Mouse (Mus musculus): ENCODE results near the gene Akap3. TPM values are rescaled to one million over a fixed set of nuclear protein-coding genes. Genes with fewer than 3 reads are reported as not detected.

Gene Akap3
- polyA plus RNA-seq, 1 experiment from 2014 or later: 0.09 TPM

DNA sequence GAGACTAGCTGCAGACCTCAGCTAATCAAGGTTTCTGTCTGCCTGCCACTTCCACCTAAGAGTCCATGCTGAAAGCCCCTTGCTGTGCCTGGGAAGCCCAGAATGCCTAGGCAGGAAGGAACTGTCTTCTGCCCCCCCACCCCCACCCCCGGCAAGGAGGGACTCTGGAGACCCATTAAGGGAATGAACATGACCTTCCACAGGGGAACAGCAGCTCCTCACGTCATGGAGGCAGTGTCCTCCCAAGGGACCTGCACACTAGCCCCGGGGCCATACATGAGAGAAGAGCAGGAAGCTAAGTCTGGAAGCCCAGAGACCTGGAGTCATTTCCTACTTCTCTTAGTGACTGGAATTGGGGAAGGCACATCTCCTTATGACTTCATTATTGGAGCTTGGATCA, 55.0 kb downstream of the Akap3 start:
- Histone ChIP-seq H3K9me3 (replicated peaks) (no peaks in the 10 kb centered on the region), H3K4me1 (no peaks in the 10 kb centered on the region), H3K9ac (replicated peaks) (no peak overlapping the region), H3K27ac (replicated peaks) (no peak overlapping the region), H3K27me3 (replicated peaks) (no peaks in the 10 kb centered on the region), H3K4me3 (replicated peaks) (no peak overlapping the region), H3K4me2 (no peak overlapping the region), H3K36me3 (no peaks in the 10 kb centered on the region)
- WGBS: 68% methylated on average over 3 of the region's 3 CpGs
- no peak for ATAC-seq (ENCODE audit: low FRiP score)

DNA sequence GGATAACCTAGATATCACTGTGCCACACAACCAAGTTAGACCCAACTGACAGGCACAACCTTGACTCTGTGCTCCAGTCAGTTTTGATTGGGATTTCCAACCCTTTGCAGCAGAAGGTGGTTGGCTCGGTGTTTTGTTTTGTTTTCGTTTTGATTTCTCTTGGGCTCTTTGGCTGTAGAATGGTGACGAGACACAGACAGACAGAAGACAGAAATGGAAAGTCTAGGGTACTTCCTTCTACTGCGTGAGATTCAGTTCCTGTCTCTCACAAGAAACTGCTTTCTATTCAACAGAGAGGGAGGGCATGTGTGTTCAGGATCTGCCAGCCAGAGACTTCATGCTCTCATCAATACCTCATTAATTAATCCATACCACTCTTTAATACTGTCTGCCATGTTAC, 57.8 kb downstream of the Akap3 start:
- Histone ChIP-seq H3K27ac (replicated peaks) (no peak overlapping the region), H3K4me2 (no peak overlapping the region), H3K9me3 (replicated peaks) (no peaks in the 10 kb centered on the region), H3K9ac (replicated peaks) (no peak overlapping the region), H3K4me3 (replicated peaks) (no peak overlapping the region), H3K27me3 (replicated peaks) (no peaks in the 10 kb centered on the region), H3K36me3 (no peaks in the 10 kb centered on the region), H3K4me1 (no peaks in the 10 kb centered on the region)
- ATAC-seq (ENCODE audit: low FRiP score): no peak
- WGBS: 86% methylated on average over 4 of the region's 4 CpGs

DNA sequence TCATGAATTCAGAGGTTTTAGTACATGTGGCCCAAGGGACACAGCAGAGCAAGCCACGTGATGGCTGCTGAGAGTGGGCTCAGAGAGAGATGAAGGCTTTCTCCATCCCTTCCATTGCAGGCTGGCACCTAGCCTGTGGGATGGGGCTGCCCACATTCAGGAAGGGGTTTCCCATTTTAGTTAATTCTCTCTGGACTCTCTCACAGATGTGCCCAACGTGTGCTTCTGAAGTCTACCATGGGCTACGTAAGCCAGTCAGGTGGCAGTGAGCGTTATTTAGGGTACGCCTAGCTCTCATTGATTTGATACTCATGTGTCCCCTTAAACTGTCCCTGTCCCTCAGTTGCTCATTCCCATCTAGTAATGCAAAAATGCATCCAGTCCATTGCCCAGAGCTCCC, 62.0 kb downstream of the Akap3 start:
- no peaks in the 10 kb centered on the region for H3K4me1 ChIP-seq
- no peak for ATAC-seq (ENCODE audit: low FRiP score)
- no peak overlapping the region for H3K4me3 ChIP-seq (replicated peaks)
- WGBS: 84% methylated on average over 5 of the region's 5 CpGs
- no peak overlapping the region for H3K9ac ChIP-seq (replicated peaks)
- H3K27ac ChIP-seq (replicated peaks): no peak overlapping the region
- H3K27me3 ChIP-seq (replicated peaks): no peaks in the 10 kb centered on the region
- no peaks in the 10 kb centered on the region for H3K36me3 ChIP-seq
- no peaks in the 10 kb centered on the region for H3K9me3 ChIP-seq (replicated peaks)
- no peak overlapping the region for H3K4me2 ChIP-seq

DNA sequence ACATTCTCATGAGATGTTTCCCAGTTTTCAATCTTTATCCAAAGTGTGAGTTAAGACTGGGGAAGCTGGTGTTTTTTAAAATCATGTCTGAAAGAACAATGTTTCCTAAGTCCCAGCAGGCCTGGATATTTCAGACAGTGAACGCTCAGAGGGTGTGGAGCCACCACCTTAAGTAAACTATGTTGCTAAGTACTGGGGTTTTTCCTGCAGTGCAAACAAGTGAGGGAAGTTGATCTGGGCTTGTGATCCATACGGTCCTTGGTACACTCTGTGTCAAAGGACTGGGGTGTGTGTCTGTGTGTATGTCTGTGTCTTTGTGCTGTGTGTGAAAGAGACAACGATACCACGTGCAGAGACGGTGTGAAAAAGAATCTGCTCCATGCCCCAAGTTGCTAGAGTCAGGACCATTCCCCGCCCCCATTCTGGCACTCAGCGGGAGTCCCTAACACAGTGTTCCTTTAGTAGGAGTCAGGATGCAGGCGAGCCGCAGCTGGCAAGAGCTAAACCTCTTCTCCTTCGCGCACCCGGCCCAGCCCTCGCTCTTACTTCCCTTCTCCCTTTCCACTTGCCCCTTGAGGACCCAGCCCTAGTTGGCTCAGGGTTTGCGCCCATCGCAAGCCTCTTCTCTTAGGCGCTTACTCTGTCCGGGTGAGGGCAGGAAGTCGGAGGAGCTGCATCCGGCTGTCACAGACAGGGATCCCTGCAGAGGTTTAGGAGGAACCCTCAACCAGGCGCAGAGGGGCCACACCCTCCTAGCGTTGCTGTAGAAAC, 68.4 kb downstream of the Akap3 start, which contains the start of gene Dyrk4:
Gene Dyrk4, minus strand, starts transcription at position 729 of the 771 bp plus-strand sequence.
- H3K36me3 ChIP-seq: peaks cover 5% of the 10 kb centered on the region; the same call in 1 of the 2 replicates
- WGBS: 7% methylated on average over 21 of the region's 21 CpGs
- ATAC-seq (ENCODE audit: low FRiP score): no peak
- H3K9ac ChIP-seq (replicated peaks): no peak within 1 kb of the TSS
- H3K27me3 ChIP-seq (replicated peaks): no peaks in the 10 kb centered on the region
- H3K4me3 ChIP-seq (replicated peaks): peak within 1 kb of the TSS; percentile 21
- H3K4me1 ChIP-seq: no peaks in the 10 kb centered on the region
- H3K4me2 ChIP-seq: peak within 1 kb of the TSS; percentile 48
- H3K9me3 ChIP-seq (replicated peaks): no peaks in the 10 kb centered on the region
- H3K27ac ChIP-seq (replicated peaks): no peak within 1 kb of the TSS

Other genes starting within 250 kb of the Akap3 start
- gene Kcna1, start 206.7 kb upstream of the Akap3 start, polyA plus RNA-seq (2015; fragmentation: Nextera tagmentation; extraction: Ambion mirVana): 6.1 and 6.5 TPM in 2 replicates
- 23.7 and 26.5 TPM in 2 replicates for gene Kcna6, start 112.4 kb upstream of the Akap3 start, polyA plus RNA-seq (2015; fragmentation: Nextera tagmentation; extraction: Ambion mirVana)
- gene Ndufa9, start 4.0 kb upstream of the Akap3 start, polyA plus RNA-seq (2015; fragmentation: Nextera tagmentation; extraction: Ambion mirVana): 210 and 213 TPM in 2 replicates
- gene Dyrk4, start 68.7 kb downstream of the Akap3 start, polyA plus RNA-seq (2015; fragmentation: Nextera tagmentation; extraction: Ambion mirVana): 0.09 and 0.78 TPM in 2 replicates
- 11.2 and 26.5 TPM in 2 replicates for gene Rad51ap1, start 86.5 kb downstream of the Akap3 start, polyA plus RNA-seq (2015; fragmentation: Nextera tagmentation; extraction: Ambion mirVana)
- gene D6Wsu163e, start 86.9 kb downstream of the Akap3 start, polyA plus RNA-seq (2015; fragmentation: Nextera tagmentation; extraction: Ambion mirVana): 31.9 and 32.0 TPM in 2 replicates
- gene Fgf6, start 162.5 kb downstream of the Akap3 start, polyA plus RNA-seq (2015; fragmentation: Nextera tagmentation; extraction: Ambion mirVana): 0.05 and 0.10 TPM in 2 replicates
- gene Fgf23, start 219.8 kb downstream of the Akap3 start, polyA plus RNA-seq (2015; fragmentation: Nextera tagmentation; extraction: Ambion mirVana): 0.13 TPM in 1 of 2 replicates, not detected in the other